20 mouse cellular contexts compared by ENCODE assay signal in the genomic region with DNA sequence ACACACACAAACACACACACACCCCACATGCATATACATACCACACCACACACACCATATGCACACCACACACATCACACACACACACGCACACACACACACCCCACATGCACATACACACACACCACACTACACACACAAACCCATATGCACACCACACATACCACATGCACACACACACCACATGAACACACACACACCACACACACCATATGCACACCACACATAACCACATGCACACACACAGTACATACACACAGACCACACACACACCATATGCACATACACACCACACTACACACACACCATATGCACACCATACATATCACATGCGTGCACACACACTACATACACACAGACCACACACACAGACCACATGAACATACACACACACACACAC. TPM values are rescaled to one million over a fixed set of nuclear protein-coding genes. Genes with fewer than 3 reads are reported as not detected.
"Had no signal": no experiment of that assay in that cellular context is flagged by ENCODE, and none has a peak within 500 bp of the region (broad histone marks: within the 10 kb centered on the region; RNA-seq: fewer than 3 reads in every experiment).

No protein-coding gene starts in this region.

- H3K4me1 ChIP-seq: kidney, embryonic 15.5 days; limb, embryonic 12.5 days; limb, embryonic 15.5 days had no signal

- H3K4me3 ChIP-seq: kidney, embryonic 15.5 days; left cerebral cortex, adult 2 months; limb, embryonic 12.5 days; limb, embryonic 15.5 days had no signal

- H3K9ac ChIP-seq: kidney, embryonic 15.5 days; limb, embryonic 12.5 days; limb, embryonic 15.5 days; liver, embryonic 14.5 days; liver, postnatal 0 days; lung, embryonic 14.5 days had no signal

- H3K27ac ChIP-seq: kidney, embryonic 15.5 days; left cerebral cortex, adult 2 months; limb, embryonic 12.5 days; limb, embryonic 15.5 days; liver, embryonic 14.5 days; macrophage had no signal

- H3K36me3 ChIP-seq: kidney, embryonic 15.5 days; limb, embryonic 12.5 days; limb, embryonic 15.5 days had no signal

- H3K27me3 ChIP-seq: kidney, embryonic 15.5 days; limb, embryonic 15.5 days had no signal

- H3K4me2 ChIP-seq: kidney, embryonic 15.5 days; limb, embryonic 12.5 days; limb, embryonic 15.5 days; liver, embryonic 11.5 days; lung, embryonic 14.5 days had no signal

- ATAC-seq: liver, postnatal 0 days; lung, postnatal 0 days had no signal

- H3K9me3 ChIP-seq: kidney, embryonic 15.5 days; limb, embryonic 12.5 days; limb, embryonic 15.5 days had no signal

- DNase-seq: kidney, adult 11 months; kidney, adult 8-10 months; kidney, postnatal 10 days; kidney, postnatal 36 days; layer of hippocampus, postnatal 36 days; left cerebral cortex, postnatal 4 days; liver, postnatal 0 days; lung, embryonic 14.5 days; midbrain, embryonic 14.5 days; thymus, postnatal 25 days had no signal

RNA-seq across cellular contexts. Expression of a gene that starts 36.6 kb away (rescaled TPM):
- total RNA-seq: layer of hippocampus, postnatal 10 days; left cerebral cortex, adult 2 months; left cerebral cortex, postnatal 4 days; megakaryocyte-erythroid progenitor cell, adult 5-6 weeks had no signal
- polyA plus RNA-seq: macrophage had no signal

RNA-seq across cellular contexts. Expression of a gene that starts 48.7 kb away (rescaled TPM):
- polyA plus RNA-seq: macrophage had no signal
